Mouse (Mus musculus) kidney, postnatal 0 days (tissue): ENCODE measurements at regions not wholly inside any gene's neighbourhood (a gene's known extent, or its start where the extent isn't known, plus 50 kb on each side); places are given as distances from the start of the nearest gene placed in this dataset.

Experiments used
- ATAC-seq: fragments of 200-750 bp; cut with Nextera tagmentation; replicated peaks from 2 replicates; pipeline ENCODE4 v1.8.0; 2017; ENCODE audit warnings: low read depth, moderate number of reproducible peaks, moderate TSS enrichment, moderate library complexity; ENCODE audit not compliant: low FRiP score
- DNase-seq: peaks from one replicate; pipeline ENCODE4 v3.0.0-alpha.2; 2016; ENCODE audit warnings: low spot score
- H3K27ac ChIP-seq: fragments of 300-500 bp; sonication (generic); 2 replicates; pipeline ENCODE4 v1.5.1; 2014; ENCODE audit warnings: mild to moderate bottlenecking
- H3K27me3 ChIP-seq: fragments of 300-500 bp; sonication (generic); 2 replicates; pipeline ENCODE4 v1.6.1; 2014; ENCODE audit warnings: low read length, mixed read lengths; ENCODE audit not compliant: insufficient read depth
- H3K36me3 ChIP-seq: fragments of 300-500 bp; sonication (generic); 2 replicates; pipeline ENCODE4 v1.6.1; 2014; ENCODE audit warnings: low read length, mixed read lengths; ENCODE audit not compliant: insufficient read depth
- H3K4me1 ChIP-seq: fragments of 300-500 bp; sonication (generic); replicated peaks from 2 replicates; pipeline ENCODE4 v1.6.1; 2014; ENCODE audit warnings: antibody characterized with exemption, low read length, mixed read lengths; ENCODE audit not compliant: insufficient read depth
- H3K4me2 ChIP-seq: fragments of 300-500 bp; sonication (generic); 2 replicates; pipeline ENCODE4 v1.6.1; 2014; ENCODE audit warnings: mild to moderate bottlenecking, low read length, moderate library complexity, mixed read lengths
- H3K4me3 ChIP-seq: fragments of 300-500 bp; sonication (generic); replicated peaks from 2 replicates; pipeline ENCODE4 v1.5.1; 2014; ENCODE audit warnings: low read depth, low read length
- H3K9ac ChIP-seq: fragments of 300-500 bp; sonication (generic); 2 replicates; pipeline ENCODE4 v1.6.1; 2014; ENCODE audit warnings: low read depth, low read length
- H3K9me3 ChIP-seq: fragments of 300-500 bp; sonication (generic); replicated peaks from 2 replicates; pipeline ENCODE4 v1.6.1; 2016; ENCODE audit warnings: low read length, inconsistent platforms, mixed read lengths
- CTCF ChIP-seq: IDR thresholded peaks from 2 replicates; pipeline ENCODE4 v1.5.1; 2016; ENCODE audit warnings: antibody characterized with exemption, low read depth, mild to moderate bottlenecking, moderate library complexity
- whole genome bisulfite sequencing: fragments of 180-500 bp; shearing (Covaris S2); extraction: QIAGEN DNeasy Blood & Tissue Kit; methylation state at CpG from one replicate; pipeline ENCODE4 v1.1.7; 2014; 5-methylcytosine and 5-hydroxymethylcytosine counted together

DNA sequence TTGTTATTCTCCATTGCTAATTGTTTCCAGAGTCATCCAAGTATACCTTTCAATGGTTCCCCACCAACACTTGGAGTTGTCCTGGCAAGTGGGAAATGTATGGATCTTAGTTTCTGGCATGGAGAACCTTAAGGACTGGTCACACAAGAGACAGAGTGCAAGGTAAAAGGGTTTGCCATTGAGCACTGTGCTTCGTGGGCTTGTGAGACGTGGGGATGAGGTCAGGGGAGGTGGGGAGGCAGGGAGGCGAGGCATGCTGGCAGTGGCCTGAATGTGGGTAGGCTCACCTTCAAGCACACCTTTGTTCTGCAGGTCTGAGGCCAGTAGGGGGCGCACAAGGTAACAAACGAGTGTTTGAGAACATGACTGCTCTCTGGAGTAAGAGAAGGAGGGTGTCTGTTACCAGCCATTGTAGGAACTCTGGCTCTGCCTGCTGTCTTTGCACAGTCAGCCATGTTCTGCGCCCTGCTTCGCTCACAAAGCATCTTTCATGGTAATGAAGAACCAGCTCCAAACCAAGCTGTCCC, 612.0 kb downstream of the Bcl11a start:
- no peaks in the 10 kb centered on the region for H3K4me1 ChIP-seq
- H3K4me3 ChIP-seq = no peak overlapping the region
- H3K27ac ChIP-seq = no peak overlapping the region
- H3K36me3 ChIP-seq = no peaks in the 10 kb centered on the region
- H3K9ac ChIP-seq = no peak overlapping the region
- WGBS = 39% methylated on average over 7 of the region's 7 CpGs
- TF ChIP-seq CTCF = peak; percentile 57
- H3K4me2 ChIP-seq = no peak overlapping the region
- no peak for DNase-seq
- no peaks in the 10 kb centered on the region; the same call in 1 of the 2 replicates for H3K27me3 ChIP-seq
- no peak for ATAC-seq
- H3K9me3 ChIP-seq = no peaks in the 10 kb centered on the region

DNA sequence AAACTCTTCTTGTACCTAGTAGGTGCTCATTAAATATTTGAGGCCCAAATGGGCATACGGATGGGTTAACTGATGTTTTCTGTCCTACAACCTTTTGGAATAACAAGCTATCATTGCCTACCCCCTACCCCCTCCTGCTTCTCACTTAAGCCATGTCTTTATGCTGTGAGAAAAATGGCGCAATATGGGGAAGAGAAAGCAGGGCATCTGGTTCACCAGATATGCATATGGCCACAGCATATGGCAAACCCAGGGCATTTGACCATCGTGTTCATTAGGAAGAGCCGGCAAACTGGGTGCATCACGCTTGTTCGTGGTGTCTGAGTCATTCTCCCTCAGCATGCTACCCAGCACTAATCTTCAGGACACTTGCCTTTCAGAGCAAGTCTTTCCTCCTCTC, 616.1 kb downstream of the Bcl11a start:
- Histone ChIP-seq H3K4me3 (no peak overlapping the region), H3K4me1 (no peaks in the 10 kb centered on the region), H3K9ac (no peak overlapping the region), H3K27me3 (no peaks in the 10 kb centered on the region), H3K4me2 (no peak overlapping the region), H3K36me3 (no peaks in the 10 kb centered on the region), H3K9me3 (no peaks in the 10 kb centered on the region), H3K27ac (no peak overlapping the region)
- ATAC-seq (no peak), DNase-seq (no peak)
- 89% methylated on average over 6 of the region's 6 CpGs for WGBS
- no peak for TF ChIP-seq CTCF

DNA sequence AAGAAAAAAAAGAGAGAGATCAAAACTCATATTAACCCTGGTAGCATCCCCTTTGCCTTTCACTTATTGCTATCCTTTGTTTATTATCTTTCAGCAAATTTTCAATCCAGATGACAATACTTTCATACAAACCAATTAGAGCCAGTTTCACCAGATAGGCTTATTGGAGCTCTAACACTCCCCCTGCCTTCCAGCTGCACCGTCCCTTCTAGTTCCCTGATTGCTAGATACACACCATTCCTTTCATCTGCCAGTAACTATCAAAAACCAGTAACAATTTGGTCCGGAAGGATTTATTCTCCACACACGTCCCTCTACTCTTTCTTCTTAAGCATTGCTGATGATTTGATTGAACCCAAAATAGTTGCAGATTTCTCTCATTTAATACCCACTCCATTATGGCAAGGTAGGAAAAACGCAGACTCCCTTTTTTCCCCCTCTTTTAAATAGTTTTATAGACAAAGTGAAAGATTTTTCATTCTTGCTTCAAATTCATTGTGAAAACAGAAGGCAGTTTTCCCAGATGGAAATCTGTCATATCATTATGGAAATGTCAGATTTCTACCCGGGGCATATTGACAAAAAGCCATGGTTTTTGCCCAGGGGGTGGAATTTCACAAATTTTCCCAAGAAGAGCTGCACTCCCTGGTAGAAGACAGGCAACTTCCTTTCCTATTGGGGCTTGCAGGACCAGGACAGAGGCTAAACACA, 617.3 kb downstream of the Bcl11a start:
- H3K4me2 ChIP-seq = no peak overlapping the region
- no peak overlapping the region for H3K27ac ChIP-seq
- H3K4me3 ChIP-seq = no peak overlapping the region
- ATAC-seq (no peak), DNase-seq (no peak)
- no peaks in the 10 kb centered on the region for H3K4me1 ChIP-seq
- no peak overlapping the region for H3K9ac ChIP-seq
- no peaks in the 10 kb centered on the region for H3K27me3 ChIP-seq
- 51% methylated on average over 5 of the region's 5 CpGs for WGBS
- no peaks in the 10 kb centered on the region for H3K36me3 ChIP-seq
- no peaks in the 10 kb centered on the region for H3K9me3 ChIP-seq
- TF ChIP-seq CTCF = no peak

DNA sequence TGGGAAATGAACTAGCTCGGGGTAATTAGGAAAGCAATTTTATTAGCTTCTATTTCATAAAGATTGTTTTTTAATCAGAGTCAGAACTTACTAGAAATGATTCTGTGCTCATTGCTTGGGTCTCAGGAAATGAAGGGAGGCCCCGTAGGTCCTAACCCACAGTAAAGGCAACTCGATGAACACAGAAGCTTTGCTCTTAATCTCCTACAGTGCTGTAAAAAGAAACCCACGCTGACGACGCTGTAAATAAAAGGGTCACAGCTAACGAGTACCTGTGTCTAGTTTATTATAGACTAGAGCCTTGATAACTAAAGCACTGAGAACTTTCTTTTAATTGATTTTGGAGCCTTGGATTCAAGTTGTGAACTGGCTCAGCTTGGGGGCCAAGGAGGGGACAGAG, 618.7 kb downstream of the Bcl11a start:
- Histone ChIP-seq H3K4me1 (no peaks in the 10 kb centered on the region), H3K9me3 (no peaks in the 10 kb centered on the region), H3K27ac (no peak overlapping the region), H3K36me3 (no peaks in the 10 kb centered on the region), H3K9ac (no peak overlapping the region), H3K4me3 (no peak overlapping the region), H3K27me3 (no peaks in the 10 kb centered on the region), H3K4me2 (no peak overlapping the region)
- 28% methylated on average over 7 of the region's 7 CpGs for WGBS
- DNase-seq (no peak), ATAC-seq (no peak)
- TF ChIP-seq CTCF = no peak

DNA sequence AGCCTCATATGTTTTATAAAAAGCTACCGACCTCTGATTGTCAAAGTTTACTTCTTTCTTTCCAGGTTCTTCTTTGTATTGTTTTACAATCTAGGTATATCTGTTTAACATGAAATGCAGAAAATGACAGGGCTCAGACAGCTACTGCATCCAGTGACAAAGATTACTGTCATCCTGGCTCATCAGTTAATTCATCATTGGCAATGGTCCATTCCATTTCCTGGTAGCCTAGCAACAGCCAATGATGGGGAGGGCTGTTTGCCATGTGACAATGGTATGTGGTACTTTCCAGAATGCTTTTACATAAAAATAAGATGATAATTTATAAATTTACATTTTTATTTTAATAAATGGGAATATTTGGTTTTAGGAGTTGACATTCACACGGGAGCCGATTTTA, 630.9 kb downstream of the Bcl11a start:
- H3K4me2 ChIP-seq = no peak overlapping the region
- H3K9me3 ChIP-seq = no peaks in the 10 kb centered on the region
- whole genome bisulfite sequencing = 95% methylated on average over 3 of the region's 3 CpGs
- no peak for TF ChIP-seq CTCF
- ATAC-seq = no peak
- H3K27ac ChIP-seq = no peak overlapping the region
- DNase-seq = no peak
- H3K4me3 ChIP-seq = no peak overlapping the region
- H3K36me3 ChIP-seq = no peaks in the 10 kb centered on the region
- H3K9ac ChIP-seq = no peak overlapping the region
- no peaks in the 10 kb centered on the region for H3K27me3 ChIP-seq
- no peaks in the 10 kb centered on the region for H3K4me1 ChIP-seq

DNA sequence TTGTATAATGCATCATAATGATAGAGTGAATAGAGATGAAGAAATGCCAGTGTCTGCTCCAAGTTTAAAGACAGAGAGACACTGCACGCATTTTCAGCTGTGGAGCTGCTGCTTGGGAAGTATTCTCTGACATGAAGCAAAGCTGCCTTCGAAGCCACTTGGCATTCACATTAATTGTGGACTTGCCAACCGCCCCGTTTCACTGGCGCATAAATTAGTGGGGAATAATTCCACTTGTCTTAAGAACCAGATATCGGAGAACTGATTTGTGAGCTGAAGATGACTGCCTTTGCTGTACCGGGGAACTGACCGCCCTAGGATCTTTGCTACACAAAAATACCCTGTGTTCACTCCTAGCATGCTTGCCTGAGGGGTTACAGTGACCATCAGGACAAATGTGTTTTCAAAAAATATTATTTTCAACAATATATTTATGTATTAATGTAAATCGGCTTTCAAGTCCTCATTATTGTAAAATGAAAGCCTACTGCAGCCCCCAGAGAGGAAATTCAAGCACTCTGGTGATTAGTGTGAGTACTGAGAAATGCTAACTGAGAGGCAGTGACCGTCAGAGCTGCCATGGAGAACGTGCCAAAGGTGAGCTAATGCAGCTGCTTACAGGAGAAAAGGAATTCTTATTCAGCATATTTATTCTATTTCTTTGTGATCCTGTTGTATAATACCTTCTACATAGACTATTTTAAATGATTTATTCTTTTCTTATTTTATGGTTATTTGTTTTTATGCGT, 638.9 kb downstream of the Bcl11a start:
- no peaks in the 10 kb centered on the region for H3K27me3 ChIP-seq
- TF ChIP-seq CTCF = no peak
- H3K4me1 ChIP-seq = no peaks in the 10 kb centered on the region
- WGBS = 68% methylated on average over 12 of the region's 12 CpGs
- H3K9ac ChIP-seq = no peak overlapping the region
- DNase-seq (no peak), ATAC-seq (no peak)
- no peak overlapping the region for H3K4me3 ChIP-seq
- no peaks in the 10 kb centered on the region for H3K9me3 ChIP-seq
- H3K4me2 ChIP-seq = no peak overlapping the region
- no peaks in the 10 kb centered on the region for H3K36me3 ChIP-seq
- H3K27ac ChIP-seq = no peak overlapping the region
